Mouse (Mus musculus): Measurements from ENCODE around the gene Gm17571. TPM values are rescaled to one million over a fixed set of nuclear protein-coding genes. Genes with fewer than 3 reads are reported as not detected.

Gene Gm17571
- polyA plus RNA-seq, 1 experiment from 2014 or later, result not detected

- Histone ChIP-seq H3K4me2 (replicated peaks) (no peak overlapping the region), H3K27me3 (ENCODE audit: control insufficient read depth, insufficient read depth, low read length) (no peaks in the 10 kb centered on the region), H3K9ac (no peak overlapping the region), H3K9me3 (ENCODE audit: control insufficient read depth, low read length) (peaks cover 5% of the 10 kb centered on the region), H3K4me3 (replicated peaks; ENCODE audit: low read length) (no peak overlapping the region), H3K36me3 (replicated peaks; ENCODE audit: control insufficient read depth, insufficient read depth) (no peaks in the 10 kb centered on the region), H3K4me1 (replicated peaks; ENCODE audit: control insufficient read depth, insufficient read depth, low read length) (no peaks in the 10 kb centered on the region), H3K27ac (no peak overlapping the region)
- DNase-seq (ENCODE audit: low spot score), result no peak
- WGBS, result 88% methylated on average over 13 of the region's 13 CpGs
- ATAC-seq (ENCODE audit: low FRiP score), result no peak
Observed at GRCm38 (mm10) chr9:13442012-13442735, 4.4 kb downstream of the Gm17571 start.

- 62% methylated on average over 6 of the region's 6 CpGs for WGBS
- DNase-seq (ENCODE audit: low spot score) (no peak), ATAC-seq (ENCODE audit: low FRiP score) (no peak)
- H3K4me1 ChIP-seq (replicated peaks; ENCODE audit: control insufficient read depth, insufficient read depth, low read length), result no peaks in the 10 kb centered on the region
- H3K4me2 ChIP-seq (replicated peaks), result no peak overlapping the region
- H3K9me3 ChIP-seq (ENCODE audit: control insufficient read depth, low read length), result peaks cover 8% of the 10 kb centered on the region
- H3K9ac ChIP-seq, result no peak overlapping the region
- no peak overlapping the region for H3K4me3 ChIP-seq (replicated peaks; ENCODE audit: low read length)
- H3K36me3 ChIP-seq (replicated peaks; ENCODE audit: control insufficient read depth, insufficient read depth), result no peaks in the 10 kb centered on the region
- H3K27me3 ChIP-seq (ENCODE audit: control insufficient read depth, insufficient read depth, low read length), result no peaks in the 10 kb centered on the region
- no peak overlapping the region for H3K27ac ChIP-seq
Observed at GRCm38 (mm10) chr9:13440911-13441310, 5.6 kb downstream of the Gm17571 start.

DNA sequence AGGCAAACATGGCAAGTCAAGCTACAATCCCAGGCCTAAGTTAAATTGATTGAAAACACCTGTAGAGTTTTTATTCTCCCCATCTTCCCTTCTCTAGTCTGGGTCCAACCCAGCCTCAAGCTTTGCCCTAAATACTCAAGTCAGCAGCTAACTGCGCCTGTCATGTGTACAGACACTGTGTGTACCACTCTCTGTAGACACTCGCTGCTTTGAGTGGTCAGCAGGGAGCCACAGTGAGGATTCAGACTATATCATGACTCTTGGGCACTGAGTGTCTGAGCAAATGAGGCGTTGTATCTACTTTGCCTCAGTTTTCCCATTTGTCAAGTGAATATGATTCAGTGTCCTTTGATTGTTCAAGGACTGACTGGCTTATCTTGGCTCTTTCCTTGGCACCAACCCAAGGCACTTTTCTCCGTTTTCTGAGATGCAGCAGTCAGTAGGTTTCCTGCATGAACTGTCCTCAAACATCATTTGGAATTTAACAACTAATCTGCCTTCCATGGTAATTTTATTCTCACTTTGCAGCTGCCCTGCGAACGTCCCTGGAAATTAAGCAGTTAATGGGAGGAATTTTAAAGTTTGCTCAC, 13.0 kb downstream of the Gm17571 start:
- H3K9me3 ChIP-seq (ENCODE audit: control insufficient read depth, low read length), result peaks cover 8% of the 10 kb centered on the region
- H3K4me1 ChIP-seq (replicated peaks; ENCODE audit: control insufficient read depth, insufficient read depth, low read length), result peaks cover 5% of the 10 kb centered on the region; the same call in 1 of the 2 replicates
- H3K27me3 ChIP-seq (ENCODE audit: control insufficient read depth, insufficient read depth, low read length), result no peaks in the 10 kb centered on the region
- DNase-seq (ENCODE audit: low spot score) (no peak), ATAC-seq (ENCODE audit: low FRiP score) (no peak)
- H3K4me3 ChIP-seq (replicated peaks; ENCODE audit: low read length), result no peak overlapping the region
- no peak overlapping the region for H3K9ac ChIP-seq
- H3K36me3 ChIP-seq (replicated peaks; ENCODE audit: control insufficient read depth, insufficient read depth), result no peaks in the 10 kb centered on the region
- WGBS, result 82% methylated on average over 6 of the region's 6 CpGs
- no peak overlapping the region for H3K4me2 ChIP-seq (replicated peaks)
- H3K27ac ChIP-seq, result no peak overlapping the region

DNA sequence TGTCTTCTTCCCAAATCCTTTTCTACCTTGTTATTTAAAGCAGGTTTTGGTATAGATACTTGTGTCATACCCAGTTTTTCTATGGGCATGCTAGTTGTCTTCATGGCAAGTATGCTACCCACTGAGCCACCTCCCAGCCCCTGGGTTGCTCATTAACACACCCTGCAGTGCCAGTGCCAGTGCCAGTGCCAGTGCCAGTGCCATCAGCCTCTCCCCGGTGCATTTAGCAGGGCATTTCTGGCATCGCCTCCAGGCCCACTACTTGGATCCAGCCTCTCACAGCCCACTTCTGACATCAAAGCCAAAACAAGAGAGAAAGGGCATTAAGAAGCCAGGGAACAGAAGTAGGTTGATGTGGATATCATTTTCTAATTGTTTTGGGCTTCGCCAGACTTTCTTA, 14.9 kb downstream of the Gm17571 start:
- Histone ChIP-seq H3K27ac (no peak overlapping the region), H3K4me3 (replicated peaks; ENCODE audit: low read length) (no peak overlapping the region), H3K4me1 (replicated peaks; ENCODE audit: control insufficient read depth, insufficient read depth, low read length) (peaks cover 17% of the 10 kb centered on the region; the same call in 1 of the 2 replicates), H3K36me3 (replicated peaks; ENCODE audit: control insufficient read depth, insufficient read depth) (no peaks in the 10 kb centered on the region), H3K4me2 (replicated peaks) (no peak overlapping the region), H3K9ac (no peak overlapping the region), H3K27me3 (ENCODE audit: control insufficient read depth, insufficient read depth, low read length) (no peaks in the 10 kb centered on the region), H3K9me3 (ENCODE audit: control insufficient read depth, low read length) (no peaks in the 10 kb centered on the region)
- ATAC-seq (ENCODE audit: low FRiP score), result no peak
- 95% methylated on average over 3 of the region's 3 CpGs for WGBS
- no peak for DNase-seq (ENCODE audit: low spot score)

- peaks cover 24% of the 10 kb centered on the region for H3K4me1 ChIP-seq (replicated peaks; ENCODE audit: control insufficient read depth, insufficient read depth, low read length)
- no peaks in the 10 kb centered on the region for H3K9me3 ChIP-seq (ENCODE audit: control insufficient read depth, low read length)
- H3K9ac ChIP-seq, result no peak overlapping the region
- H3K36me3 ChIP-seq (replicated peaks; ENCODE audit: control insufficient read depth, insufficient read depth), result no peaks in the 10 kb centered on the region
- no peaks in the 10 kb centered on the region for H3K27me3 ChIP-seq (ENCODE audit: control insufficient read depth, insufficient read depth, low read length)
- no peak overlapping the region for H3K4me3 ChIP-seq (replicated peaks; ENCODE audit: low read length)
- DNase-seq (ENCODE audit: low spot score) (no peak), ATAC-seq (ENCODE audit: low FRiP score) (no peak)
- H3K4me2 ChIP-seq (replicated peaks), result no peak overlapping the region
- no peak overlapping the region for H3K27ac ChIP-seq
Observed at GRCm38 (mm10) chr9:13430744-13431143, 15.8 kb downstream of the Gm17571 start.

DNA sequence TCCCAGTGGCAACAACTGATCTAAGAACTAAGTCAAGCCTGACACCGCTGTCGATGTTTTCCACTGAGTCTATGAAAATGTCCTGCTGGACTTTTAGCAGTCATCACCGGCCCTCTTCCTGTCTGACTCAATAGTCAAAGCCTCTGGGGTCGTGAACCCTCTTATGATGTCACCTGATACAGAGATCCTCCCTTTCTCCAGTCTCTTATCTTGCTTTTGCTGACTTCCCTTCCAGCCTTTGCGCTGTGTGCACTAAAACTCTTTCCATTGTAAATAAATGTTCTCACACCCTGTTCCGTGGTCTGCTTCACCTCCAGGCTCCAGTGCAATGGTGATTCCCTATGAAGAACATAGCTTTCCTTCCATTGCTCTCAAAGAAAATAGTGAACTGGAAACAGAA, 16.3 kb downstream of the Gm17571 start:
- Histone ChIP-seq H3K4me2 (replicated peaks) (no peak overlapping the region), H3K9ac (no peak overlapping the region), H3K4me3 (replicated peaks; ENCODE audit: low read length) (no peak overlapping the region), H3K27ac (no peak overlapping the region), H3K4me1 (replicated peaks; ENCODE audit: control insufficient read depth, insufficient read depth, low read length) (peaks cover 25% of the 10 kb centered on the region), H3K27me3 (ENCODE audit: control insufficient read depth, insufficient read depth, low read length) (no peaks in the 10 kb centered on the region), H3K9me3 (ENCODE audit: control insufficient read depth, low read length) (no peaks in the 10 kb centered on the region), H3K36me3 (replicated peaks; ENCODE audit: control insufficient read depth, insufficient read depth) (no peaks in the 10 kb centered on the region)
- no peak for DNase-seq (ENCODE audit: low spot score)
- ATAC-seq (ENCODE audit: low FRiP score), result no peak
- 82% methylated on average over 6 of the region's 6 CpGs for WGBS

GRCm38 (mm10) chr9:13429477-13430125, 17.0 kb downstream of the Gm17571 start:
- WGBS, result 47% methylated on average over 2 of the region's 2 CpGs
- Histone ChIP-seq H3K9ac (no peak overlapping the region), H3K4me1 (replicated peaks; ENCODE audit: control insufficient read depth, insufficient read depth, low read length) (peaks cover 25% of the 10 kb centered on the region), H3K4me3 (replicated peaks; ENCODE audit: low read length) (no peak overlapping the region), H3K27me3 (ENCODE audit: control insufficient read depth, insufficient read depth, low read length) (no peaks in the 10 kb centered on the region), H3K36me3 (replicated peaks; ENCODE audit: control insufficient read depth, insufficient read depth) (no peaks in the 10 kb centered on the region), H3K9me3 (ENCODE audit: control insufficient read depth, low read length) (no peaks in the 10 kb centered on the region), H3K27ac (no peak overlapping the region), H3K4me2 (replicated peaks) (no peak overlapping the region)
- DNase-seq (ENCODE audit: low spot score) (no peak), ATAC-seq (ENCODE audit: low FRiP score) (no peak)

DNA sequence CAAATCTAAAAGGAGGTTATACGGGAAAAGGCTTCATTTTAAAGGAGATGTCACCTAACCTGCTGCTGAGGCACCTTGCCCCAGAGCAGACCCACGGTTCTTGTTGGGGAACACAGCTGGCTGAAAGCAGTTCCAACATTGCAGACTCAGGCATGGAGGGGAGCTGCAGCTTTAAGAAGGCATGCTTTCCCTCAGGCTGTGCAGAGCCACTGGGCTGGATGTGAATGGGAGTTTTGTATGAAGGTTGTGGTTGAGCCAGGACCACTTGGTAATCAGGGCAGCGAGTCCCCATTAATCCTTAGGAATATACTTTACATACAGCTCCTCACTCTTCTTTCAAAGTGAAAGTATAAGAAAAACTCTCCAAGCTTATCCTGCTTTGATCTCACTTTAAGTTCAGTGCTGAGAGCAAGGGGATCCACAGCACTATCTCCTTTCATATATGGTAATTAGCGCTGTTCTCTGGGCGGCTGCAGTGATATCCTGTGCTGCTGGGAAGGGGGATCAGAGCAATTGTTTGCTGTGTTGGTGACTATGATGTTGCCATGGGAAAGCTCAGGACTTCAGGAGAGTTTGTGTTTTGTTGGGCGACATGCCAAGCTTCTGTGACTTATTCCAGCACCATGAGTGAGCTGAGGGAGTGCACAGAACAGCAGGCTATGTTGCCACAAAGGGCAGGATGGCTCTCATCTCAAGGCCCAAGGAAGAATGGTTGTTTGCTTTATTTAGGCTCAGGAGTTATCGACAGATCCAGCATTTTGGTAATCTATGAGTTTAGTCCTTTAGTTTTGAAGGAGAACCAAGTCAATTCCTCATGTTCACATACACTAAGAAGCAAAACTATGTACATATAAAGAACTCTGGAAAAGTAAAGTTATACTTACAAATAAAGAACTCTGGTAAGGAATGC, 21.3 kb downstream of the Gm17571 start:
- Histone ChIP-seq H3K27ac (peak overlapping the region; percentile 58), H3K4me3 (replicated peaks; ENCODE audit: low read length) (no peak overlapping the region), H3K36me3 (replicated peaks; ENCODE audit: control insufficient read depth, insufficient read depth) (no peaks in the 10 kb centered on the region), H3K27me3 (ENCODE audit: control insufficient read depth, insufficient read depth, low read length) (no peaks in the 10 kb centered on the region), H3K9ac (no peak overlapping the region), H3K4me1 (replicated peaks; ENCODE audit: control insufficient read depth, insufficient read depth, low read length) (peaks cover 31% of the 10 kb centered on the region), H3K9me3 (ENCODE audit: control insufficient read depth, low read length) (no peaks in the 10 kb centered on the region), H3K4me2 (replicated peaks) (peak overlapping the region; percentile 24)
- WGBS, result 7% methylated on average over 7 of the region's 7 CpGs
- DNase-seq (ENCODE audit: low spot score), result peak; percentile 78
- ATAC-seq (ENCODE audit: low FRiP score), result peak; percentile 96

- no peak overlapping the region for H3K27ac ChIP-seq
- no peak for ATAC-seq (ENCODE audit: low FRiP score)
- no peak overlapping the region for H3K4me2 ChIP-seq (replicated peaks)
Observed at GRCm38 (mm10) chr9:13414230-13414766, 32.3 kb downstream of the Gm17571 start.

More at GRCm38 (mm10) chr9:13414230-13414766, 32.3 kb downstream of the Gm17571 start:
- Histone ChIP-seq H3K4me1 (replicated peaks; ENCODE audit: control insufficient read depth, insufficient read depth, low read length) (no peaks in the 10 kb centered on the region), H3K9ac (no peak overlapping the region), H3K36me3 (replicated peaks; ENCODE audit: control insufficient read depth, insufficient read depth) (0 out of 2 replicates have a peak, but pooled peaks cover 5% of the 10 kb centered on the region), H3K27me3 (ENCODE audit: control insufficient read depth, insufficient read depth, low read length) (no peaks in the 10 kb centered on the region), H3K4me3 (replicated peaks; ENCODE audit: low read length) (no peak overlapping the region), H3K9me3 (ENCODE audit: control insufficient read depth, low read length) (no peaks in the 10 kb centered on the region)
- DNase-seq (ENCODE audit: low spot score), result no peak

Measured in hindbrain, embryonic 14.5 days (tissue).